In genomic region chr16:92763666-92764065, GRCm38 (mm10) we compare ENCODE assay signal across 22 mouse cellular contexts.
DNase-seq lines count a peak whose midpoint lies in the region; ATAC-seq and TF ChIP-seq lines count a peak whose summit lies in the region.
"Had no signal": no experiment of that assay in that cellular context is flagged by ENCODE, and none has a peak within 500 bp of the region (broad histone marks: within the 10 kb centered on the region; RNA-seq: fewer than 3 reads in every experiment).

No protein-coding gene starts in this region.

- peaks cover 9% of the 10 kb centered on the region; the same call in 1 of the 2 replicates for H3K4me1 ChIP-seq in forebrain, embryonic 13.5 days
- no peaks in the 10 kb centered on the region for H3K4me1 ChIP-seq in forebrain, embryonic 11.5 days (replicated peaks; ENCODE audit: control insufficient read depth, insufficient read depth, low read length)
- H3K4me1 ChIP-seq in forebrain, embryonic 16.5 days (replicated peaks; ENCODE audit: control insufficient read depth, insufficient read depth, low read length) = peaks cover 16% of the 10 kb centered on the region
- H3K4me1 ChIP-seq in forebrain, embryonic 12.5 days = no peaks in the 10 kb centered on the region; the same call in 1 of the 2 replicates
- peaks cover 73% of the 10 kb centered on the region for H3K4me1 ChIP-seq in liver, embryonic 12.5 days
- H3K4me1 ChIP-seq in liver, embryonic 11.5 days (replicated peaks; ENCODE audit: control insufficient read depth, insufficient read depth, low read length) = peaks cover 41% of the 10 kb centered on the region
- H3K4me1 ChIP-seq in MEL (ENCODE audit: control insufficient read depth in 1 of 2, insufficient read depth in 2 of 2, low read length in 2 of 2) = peaks cover 28 to 52% of the 10 kb centered on the region in 2 experiments
- H3K4me1 ChIP-seq in intestine, postnatal 0 days (replicated peaks; ENCODE audit: control insufficient read depth, insufficient read depth, low read length) = no peaks in the 10 kb centered on the region
- H3K4me1 ChIP-seq: embryonic facial prominence, embryonic 12.5 days had no signal

- TF ChIP-seq POLR2A in MEL (IDR thresholded peaks at IDR 0.05; ENCODE audit: control insufficient read depth in 1 of 2, insufficient read depth in 1 of 2, low read depth in 1 of 2, low read length in 2 of 2, poor library complexity in 1 of 2) = no peak

- no peak overlapping the region for H3K4me3 ChIP-seq in forebrain, embryonic 13.5 days
- H3K4me3 ChIP-seq in forebrain, embryonic 11.5 days (ENCODE audit: low read depth, low read length) = no peak overlapping the region
- H3K4me3 ChIP-seq in forebrain, embryonic 16.5 days (replicated peaks; ENCODE audit: low read length) = no peak overlapping the region
- no peak overlapping the region for H3K4me3 ChIP-seq in forebrain, embryonic 12.5 days (replicated peaks)
- H3K4me3 ChIP-seq in liver, embryonic 12.5 days = no peak overlapping the region
- H3K4me3 ChIP-seq in liver, embryonic 11.5 days (ENCODE audit: low read depth, low read length) = no peak overlapping the region
- no peak overlapping the region for H3K4me3 ChIP-seq in MEL (ENCODE audit: control insufficient read depth in 1 of 2, insufficient read depth in 1 of 2, low read depth in 2 of 2, low read length in 2 of 2)
- H3K4me3 ChIP-seq in intestine, postnatal 0 days (ENCODE audit: low read depth, low read length) = no peak overlapping the region
- H3K4me3 ChIP-seq: embryonic facial prominence, embryonic 10.5 days; embryonic facial prominence, embryonic 12.5 days had no signal

- H3K27me3 ChIP-seq in forebrain, embryonic 13.5 days = no peaks in the 10 kb centered on the region
- H3K27me3 ChIP-seq in forebrain, embryonic 11.5 days (ENCODE audit: control insufficient read depth, insufficient read depth, low read length) = no peaks in the 10 kb centered on the region
- no peaks in the 10 kb centered on the region for H3K27me3 ChIP-seq in forebrain, embryonic 16.5 days (replicated peaks; ENCODE audit: control insufficient read depth, insufficient read depth, low read length)
- 0 out of 2 replicates have a peak, but pooled peaks cover 2% of the 10 kb centered on the region for H3K27me3 ChIP-seq in forebrain, embryonic 12.5 days
- H3K27me3 ChIP-seq in liver, embryonic 12.5 days (replicated peaks) = no peaks in the 10 kb centered on the region
- no peaks in the 10 kb centered on the region for H3K27me3 ChIP-seq in liver, embryonic 11.5 days (replicated peaks; ENCODE audit: control insufficient read depth, insufficient read depth, low read length)
- H3K27me3 ChIP-seq in MEL (ENCODE audit: control insufficient read depth in 1 of 2, insufficient read depth in 2 of 2, low read length in 2 of 2) = no peaks in the 10 kb centered on the region
- H3K27me3 ChIP-seq in intestine, postnatal 0 days (replicated peaks; ENCODE audit: control insufficient read depth, insufficient read depth, low read length) = no peaks in the 10 kb centered on the region
- H3K27me3 ChIP-seq: CH12.LX; embryonic facial prominence, embryonic 12.5 days had no signal

- H3K36me3 ChIP-seq in forebrain, embryonic 13.5 days (ENCODE audit: poor library complexity, severe bottlenecking) = no peaks in the 10 kb centered on the region
- no peaks in the 10 kb centered on the region for H3K36me3 ChIP-seq in forebrain, embryonic 11.5 days (ENCODE audit: control insufficient read depth, insufficient read depth, low read length)
- H3K36me3 ChIP-seq in forebrain, embryonic 16.5 days (ENCODE audit: control insufficient read depth, insufficient read depth) = no peaks in the 10 kb centered on the region
- no peaks in the 10 kb centered on the region for H3K36me3 ChIP-seq in forebrain, embryonic 12.5 days (replicated peaks)
- H3K36me3 ChIP-seq in liver, embryonic 12.5 days = peaks cover 8% of the 10 kb centered on the region; the same call in 1 of the 2 replicates
- no peaks in the 10 kb centered on the region for H3K36me3 ChIP-seq in liver, embryonic 11.5 days (ENCODE audit: control insufficient read depth, insufficient read depth, low read length)
- peaks cover 3 to 46% of the 10 kb centered on the region in 2 experiments for H3K36me3 ChIP-seq in MEL (ENCODE audit: control insufficient read depth in 1 of 2, insufficient read depth in 2 of 2, low read length in 2 of 2)
- no peaks in the 10 kb centered on the region for H3K36me3 ChIP-seq in intestine, postnatal 0 days (ENCODE audit: control insufficient read depth, insufficient read depth)
- H3K36me3 ChIP-seq: embryonic facial prominence, embryonic 10.5 days; embryonic facial prominence, embryonic 12.5 days had no signal

- no peak for TF ChIP-seq EP300 in MEL (IDR thresholded peaks at IDR 0.05; ENCODE audit: low read depth in 1 of 2, low read length in 2 of 2)

- no peak for TF ChIP-seq CTCF in MEL (IDR thresholded peaks at IDR 0.05 in 2 of 3, conservative IDR thresholded peaks at IDR 0.05 in 1 of 3; ENCODE audit: control insufficient read depth in 1 of 3, insufficient read depth in 1 of 3, low read depth in 2 of 3, low read length in 3 of 3, poor library complexity in 1 of 3, severe bottlenecking in 1 of 3)
- TF ChIP-seq CTCF in intestine, postnatal 0 days (IDR thresholded peaks at IDR 0.05; ENCODE audit: low read depth) = no peak

- DNase-seq in forebrain, embryonic 11.5 days (ENCODE audit: low spot score) = no peak
- no peak for DNase-seq in liver, embryonic 11.5 days (ENCODE audit: low spot score)
- DNase-seq in MEL (ENCODE audit: low read depth, low spot score) = peak; percentile 56
- DNase-seq: adrenal gland, adult 2 months; adrenal gland, postnatal 10 days; adrenal gland, postnatal 25 days; B cell, adult 2 months; cerebellum, adult 11-12 months; cerebellum, adult 2 months; cerebellum, adult 9-10 months; cerebellum, postnatal 10 days; cerebellum, postnatal 25 days had no signal

- peaks cover 19% of the 10 kb centered on the region for H3K79me2 ChIP-seq in MEL (ENCODE audit: control insufficient read depth, insufficient read depth, low read length, poor library complexity)

- no peak overlapping the region for H3K27ac ChIP-seq in forebrain, embryonic 13.5 days
- H3K27ac ChIP-seq in forebrain, embryonic 11.5 days (ENCODE audit: low read depth, low read length) = no peak overlapping the region
- no peak overlapping the region for H3K27ac ChIP-seq in forebrain, embryonic 16.5 days (ENCODE audit: low read length)
- H3K27ac ChIP-seq in forebrain, embryonic 12.5 days = no peak overlapping the region
- peak overlapping the region; percentile 38; the same call in 1 of the 2 replicates for H3K27ac ChIP-seq in liver, embryonic 12.5 days
- H3K27ac ChIP-seq in liver, embryonic 11.5 days (ENCODE audit: low read depth, low read length) = no peak overlapping the region
- peak overlapping the region; percentile 29; the same call in 1 of the 2 replicates for H3K27ac ChIP-seq in MEL (ENCODE audit: control insufficient read depth, low read depth, low read length)
- no peak overlapping the region for H3K27ac ChIP-seq in intestine, postnatal 0 days (ENCODE audit: low read depth, low read length)
- H3K27ac ChIP-seq: embryonic facial prominence, embryonic 10.5 days; embryonic facial prominence, embryonic 12.5 days had no signal

- H3K9me3 ChIP-seq in forebrain, embryonic 13.5 days (replicated peaks) = no peaks in the 10 kb centered on the region
- H3K9me3 ChIP-seq in forebrain, embryonic 11.5 days (ENCODE audit: control insufficient read depth, low read length) = no peaks in the 10 kb centered on the region
- H3K9me3 ChIP-seq in forebrain, embryonic 16.5 days (ENCODE audit: control insufficient read depth, low read length) = no peaks in the 10 kb centered on the region
- no peaks in the 10 kb centered on the region for H3K9me3 ChIP-seq in forebrain, embryonic 12.5 days
- H3K9me3 ChIP-seq in liver, embryonic 12.5 days (replicated peaks) = no peaks in the 10 kb centered on the region
- no peaks in the 10 kb centered on the region for H3K9me3 ChIP-seq in liver, embryonic 11.5 days (ENCODE audit: control insufficient read depth, low read length)
- no peaks in the 10 kb centered on the region for H3K9me3 ChIP-seq in MEL (replicated peaks; ENCODE audit: insufficient read depth, low read length)
- H3K9me3 ChIP-seq in intestine, postnatal 0 days (ENCODE audit: control insufficient read depth) = no peaks in the 10 kb centered on the region
- H3K9me3 ChIP-seq: embryonic facial prominence, embryonic 10.5 days; embryonic facial prominence, embryonic 12.5 days; G1E had no signal

- ATAC-seq in forebrain, embryonic 13.5 days = 0 out of 2 replicates have a peak, but pooled peaks have one; percentile 13
- ATAC-seq in forebrain, embryonic 11.5 days (replicated peaks; ENCODE audit: low FRiP score) = no peak
- 0 out of 2 replicates have a peak, but pooled peaks have one; percentile 42 for ATAC-seq in forebrain, embryonic 16.5 days
- ATAC-seq in forebrain, embryonic 12.5 days (ENCODE audit: low FRiP score) = no peak
- ATAC-seq in liver, embryonic 12.5 days = no peak
- ATAC-seq in liver, embryonic 11.5 days (replicated peaks; ENCODE audit: low FRiP score) = no peak
- ATAC-seq in intestine, postnatal 0 days = no peak
- ATAC-seq: CD4-positive, CD25-positive, alpha-beta regulatory T cell, adult 4 months had no signal

- no peak overlapping the region for H3K9ac ChIP-seq in forebrain, embryonic 13.5 days
- H3K9ac ChIP-seq in forebrain, embryonic 11.5 days (ENCODE audit: low read length) = no peak overlapping the region
- H3K9ac ChIP-seq in forebrain, embryonic 16.5 days (replicated peaks; ENCODE audit: low read depth, low read length) = no peak overlapping the region
- H3K9ac ChIP-seq in forebrain, embryonic 12.5 days = no peak overlapping the region
- H3K9ac ChIP-seq in liver, embryonic 12.5 days = no peak overlapping the region
- no peak overlapping the region for H3K9ac ChIP-seq in liver, embryonic 11.5 days (ENCODE audit: low read depth, low read length)
- no peak overlapping the region for H3K9ac ChIP-seq in MEL (ENCODE audit: control insufficient read depth, low read depth, low read length, poor library complexity, severe bottlenecking)
- no peak overlapping the region for H3K9ac ChIP-seq in intestine, postnatal 0 days (ENCODE audit: low read depth, low read length)
- H3K9ac ChIP-seq: embryonic facial prominence, embryonic 12.5 days had no signal

- 87% methylated on average over 3 of the region's 3 CpGs for WGBS in forebrain, embryonic 13.5 days
- WGBS in forebrain, embryonic 11.5 days = 95% methylated on average over 3 of the region's 3 CpGs
- WGBS in forebrain, embryonic 16.5 days = 71% methylated on average over 3 of the region's 3 CpGs
- 90% methylated on average over 3 of the region's 3 CpGs for WGBS in forebrain, embryonic 12.5 days
- WGBS in liver, embryonic 12.5 days (ENCODE audit: insufficient replicate concordance) = 83% methylated on average over 3 of the region's 3 CpGs
- WGBS in liver, embryonic 11.5 days = 88% methylated on average over 3 of the region's 3 CpGs
- 95% methylated on average over 3 of the region's 3 CpGs for WGBS in intestine, postnatal 0 days

- no peak overlapping the region for H3K4me2 ChIP-seq in forebrain, embryonic 13.5 days
- H3K4me2 ChIP-seq in forebrain, embryonic 11.5 days (ENCODE audit: low read depth, low read length, severe bottlenecking) = no peak overlapping the region
- H3K4me2 ChIP-seq in forebrain, embryonic 16.5 days (ENCODE audit: low read length) = no peak overlapping the region
- no peak overlapping the region for H3K4me2 ChIP-seq in forebrain, embryonic 12.5 days
- no peak overlapping the region for H3K4me2 ChIP-seq in liver, embryonic 12.5 days
- H3K4me2 ChIP-seq in liver, embryonic 11.5 days = no peak overlapping the region
- no peak overlapping the region for H3K4me2 ChIP-seq in intestine, postnatal 0 days (replicated peaks; ENCODE audit: low read depth)
- H3K4me2 ChIP-seq: embryonic facial prominence, embryonic 12.5 days had no signal

- TF ChIP-seq RAD21 in MEL (IDR thresholded peaks at IDR 0.05; ENCODE audit: low read depth, low read length) = no peak

Comparison
In these comparisons a context has a peak if more than half of its experiments do, and no peak if none do; other contexts are left out.
1. ATAC-seq: peak in forebrain, embryonic 13.5 days (single experiment) and forebrain, embryonic 16.5 days (single experiment); none in forebrain, embryonic 11.5 days (single experiment), forebrain, embryonic 12.5 days (single experiment), liver, embryonic 12.5 days (single experiment), liver, embryonic 11.5 days (single experiment) and intestine, postnatal 0 days (single experiment).
2. H3K27ac ChIP-seq: peak in liver, embryonic 12.5 days (single experiment) and MEL (single experiment); none in forebrain, embryonic 13.5 days (single experiment), forebrain, embryonic 11.5 days (single experiment), forebrain, embryonic 16.5 days (single experiment), forebrain, embryonic 12.5 days (single experiment), liver, embryonic 11.5 days (single experiment) and intestine, postnatal 0 days (single experiment).